Mouse (Mus musculus): ENCODE results near the gene Ehbp1l1. TPM values are rescaled to one million over a fixed set of nuclear protein-coding genes. Genes with fewer than 3 reads are reported as not detected.

Gene Ehbp1l1
- polyA plus RNA-seq, 1 experiment from 2014 or later = 6.1 TPM

DNA sequence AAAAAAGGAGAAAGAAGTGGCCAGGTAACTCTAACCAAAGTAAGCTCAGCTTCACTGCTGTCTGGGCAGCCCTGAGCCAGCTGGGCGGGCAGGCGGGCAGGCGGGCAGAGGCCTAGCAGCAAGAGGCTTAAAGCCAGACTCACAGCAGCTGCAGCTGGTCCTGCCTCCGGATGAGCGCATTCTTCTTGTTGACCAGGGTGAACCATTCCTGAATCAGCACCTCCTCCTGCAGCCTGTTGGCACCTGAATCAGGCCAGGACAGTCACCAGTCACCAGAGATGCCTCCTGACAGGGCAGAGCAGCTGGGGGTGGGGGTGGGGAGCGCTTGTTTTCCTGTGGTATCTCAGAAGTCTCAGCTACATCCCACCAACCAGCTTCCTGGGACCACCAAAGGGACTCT is 16.0 kb downstream of the Ehbp1l1 start:
- DNase-seq (ENCODE audit: low spot score) (no peak), ATAC-seq (ENCODE audit: insufficient number of reproducible peaks, low FRiP score, low TSS enrichment, low read depth) (no peak)
- no peak overlapping the region for H3K4me2 ChIP-seq (ENCODE audit: low read depth, severe bottlenecking)
- H3K4me1 ChIP-seq (ENCODE audit: control insufficient read depth, insufficient read depth, low read length) = peaks cover 9% of the 10 kb centered on the region; the same call in 1 of the 2 replicates
- H3K36me3 ChIP-seq (ENCODE audit: control insufficient read depth, insufficient read depth, low read length) = peaks cover 10% of the 10 kb centered on the region
- 97% methylated on average over 6 of the region's 6 CpGs for WGBS
- H3K9ac ChIP-seq (ENCODE audit: low read length) = no peak overlapping the region
- H3K4me3 ChIP-seq (ENCODE audit: low read depth, low read length) = no peak overlapping the region
- no peaks in the 10 kb centered on the region for H3K9me3 ChIP-seq (ENCODE audit: control insufficient read depth, low read length)
- H3K27ac ChIP-seq (replicated peaks; ENCODE audit: low read depth, low read length) = no peak overlapping the region
- H3K27me3 ChIP-seq (ENCODE audit: control insufficient read depth, insufficient read depth, low read length) = no peaks in the 10 kb centered on the region

DNA sequence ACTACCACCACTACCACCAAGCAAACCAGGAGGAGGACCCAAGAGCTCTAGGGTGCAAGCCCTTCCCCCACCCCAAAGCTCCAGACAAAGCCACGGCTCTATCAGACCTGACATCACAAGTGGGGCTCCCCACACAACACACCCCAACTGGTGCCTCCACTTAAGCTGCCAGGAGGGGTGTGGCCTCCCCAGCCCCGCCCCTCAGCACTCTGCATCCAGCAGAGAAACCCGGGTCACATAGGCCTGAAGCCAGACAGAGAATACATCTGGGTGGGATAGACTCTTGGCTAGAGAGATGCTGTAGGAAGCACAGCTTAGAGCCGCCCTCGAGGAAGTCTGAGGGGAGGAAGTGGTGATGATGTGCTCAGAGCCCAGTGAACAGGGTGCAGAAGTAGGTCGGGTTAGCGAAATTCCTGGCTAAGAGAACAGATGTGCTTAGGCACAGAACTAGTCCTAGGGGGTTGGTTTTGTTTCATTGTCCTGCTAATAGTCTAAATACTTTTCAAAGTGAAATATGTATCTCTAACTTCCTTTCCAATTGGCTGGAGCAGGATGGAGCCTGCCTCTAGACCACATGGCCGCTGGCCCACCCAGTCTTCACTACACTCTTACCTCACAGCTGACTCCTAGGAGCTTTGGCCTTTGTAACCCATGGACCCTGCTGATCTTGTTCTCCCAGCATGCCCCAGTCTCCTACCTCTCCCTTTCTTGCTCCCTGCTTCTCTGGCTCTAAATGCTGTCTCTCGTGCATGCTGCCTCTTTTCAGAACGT is 21.1 kb downstream of the Ehbp1l1 start:
- Histone ChIP-seq H3K9ac (ENCODE audit: low read length) (no peak overlapping the region), H3K27ac (replicated peaks; ENCODE audit: low read depth, low read length) (no peak overlapping the region), H3K4me3 (ENCODE audit: low read depth, low read length) (no peak overlapping the region), H3K4me1 (ENCODE audit: control insufficient read depth, insufficient read depth, low read length) (0 out of 2 replicates have a peak, but pooled peaks cover 2% of the 10 kb centered on the region), H3K27me3 (ENCODE audit: control insufficient read depth, insufficient read depth, low read length) (no peaks in the 10 kb centered on the region), H3K4me2 (ENCODE audit: low read depth, severe bottlenecking) (no peak overlapping the region), H3K9me3 (ENCODE audit: control insufficient read depth, low read length) (no peaks in the 10 kb centered on the region), H3K36me3 (ENCODE audit: control insufficient read depth, insufficient read depth, low read length) (peaks cover 24% of the 10 kb centered on the region)
- ATAC-seq (ENCODE audit: insufficient number of reproducible peaks, low FRiP score, low TSS enrichment, low read depth) (no peak), DNase-seq (ENCODE audit: low spot score) (no peak)
- 46% methylated on average over 10 of the region's 10 CpGs for WGBS

DNA sequence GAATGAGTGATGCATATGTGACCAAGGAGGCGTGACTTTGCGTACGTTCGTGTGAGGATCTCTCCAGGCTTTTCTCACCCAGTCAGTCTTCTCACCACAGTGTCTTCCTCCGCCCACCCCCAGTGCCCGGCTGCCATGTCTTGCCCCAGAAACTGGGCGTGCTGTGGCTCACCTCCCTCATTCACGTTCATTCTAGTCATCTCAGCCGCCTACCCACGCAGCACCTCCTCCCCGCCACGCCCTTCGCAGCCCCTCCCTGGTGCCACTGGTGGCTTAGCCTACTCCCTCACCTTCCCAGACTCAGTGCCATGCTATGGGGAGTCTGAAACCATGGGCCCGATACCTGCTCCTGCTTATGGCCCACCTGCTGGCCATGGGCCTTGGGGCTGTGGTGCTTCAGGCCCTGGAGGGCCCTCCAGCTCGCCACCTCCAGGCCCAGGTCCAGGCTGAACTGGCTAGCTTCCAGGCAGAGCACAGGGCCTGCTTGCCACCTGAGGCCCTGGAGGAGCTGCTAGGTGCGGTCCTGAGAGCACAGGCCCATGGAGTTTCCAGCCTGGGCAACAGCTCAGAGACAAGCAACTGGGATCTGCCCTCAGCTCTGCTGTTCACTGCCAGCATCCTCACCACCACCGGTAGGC is 21.8 kb downstream of the Ehbp1l1 start, which contains the start of gene Kcnk7:
TSS of gene Kcnk7 (plus strand) at position 205 of the 638 bp plus-strand sequence.
- H3K4me3 ChIP-seq (ENCODE audit: low read depth, low read length) = 0 out of 2 replicates have a peak within 1 kb of the TSS, but pooled peaks have one; percentile 6
- H3K4me2 ChIP-seq (ENCODE audit: low read depth, severe bottlenecking) = no peak within 1 kb of the TSS
- no peak within 1 kb of the TSS for H3K9ac ChIP-seq (ENCODE audit: low read length)
- H3K36me3 ChIP-seq (ENCODE audit: control insufficient read depth, insufficient read depth, low read length) = peaks cover 26% of the 10 kb centered on the region
- H3K27me3 ChIP-seq (ENCODE audit: control insufficient read depth, insufficient read depth, low read length) = no peaks in the 10 kb centered on the region
- 0 out of 2 replicates have a peak, but pooled peaks cover 2% of the 10 kb centered on the region for H3K4me1 ChIP-seq (ENCODE audit: control insufficient read depth, insufficient read depth, low read length)
- no peaks in the 10 kb centered on the region for H3K9me3 ChIP-seq (ENCODE audit: control insufficient read depth, low read length)
- DNase-seq (ENCODE audit: low spot score) = no peak
- no peak within 1 kb of the TSS for H3K27ac ChIP-seq (replicated peaks; ENCODE audit: low read depth, low read length)
- WGBS = 68% methylated on average over 17 of the region's 17 CpGs
- no peak for ATAC-seq (ENCODE audit: insufficient number of reproducible peaks, low FRiP score, low TSS enrichment, low read depth)

DNA sequence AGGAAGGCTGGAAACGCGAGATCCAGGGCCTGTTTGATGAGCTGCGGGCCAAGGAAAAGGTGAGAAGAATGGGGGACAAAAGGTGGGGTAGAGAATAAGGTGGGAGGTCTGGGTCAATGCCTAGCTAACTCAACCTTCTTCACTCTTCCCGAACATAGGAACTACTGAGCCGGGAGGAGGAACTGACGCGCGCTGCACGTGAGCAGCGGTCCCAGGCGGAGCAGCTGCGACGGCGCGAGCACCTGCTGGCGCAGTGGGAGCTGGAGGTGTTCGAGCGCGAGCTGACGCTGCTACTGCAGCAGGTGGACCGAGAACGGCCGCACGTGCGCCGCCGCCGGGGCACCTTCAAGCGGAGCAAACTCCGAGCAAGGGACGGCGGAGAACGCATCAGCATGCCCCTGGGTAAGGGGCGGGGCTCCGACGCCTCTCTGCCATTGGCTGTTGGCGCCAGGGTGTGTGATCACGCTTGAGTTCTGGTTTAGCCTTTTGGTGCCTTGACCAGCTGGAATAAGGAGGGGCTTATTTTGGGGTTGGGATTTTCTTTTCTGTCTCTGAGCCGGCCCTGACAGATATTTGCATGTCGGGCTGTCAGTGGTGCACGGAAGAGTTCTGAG is 30.2 kb downstream of the Ehbp1l1 start:
- 13% methylated on average over 41 of the region's 41 CpGs for whole genome bisulfite sequencing
- Histone ChIP-seq H3K4me3 (ENCODE audit: low read depth, low read length) (peak overlapping the region; percentile 16; the same call in 1 of the 2 replicates), H3K4me1 (ENCODE audit: control insufficient read depth, insufficient read depth, low read length) (peaks cover 27% of the 10 kb centered on the region), H3K9ac (ENCODE audit: low read length) (no peak overlapping the region), H3K36me3 (ENCODE audit: control insufficient read depth, insufficient read depth, low read length) (peaks cover 30% of the 10 kb centered on the region), H3K27ac (replicated peaks; ENCODE audit: low read depth, low read length) (no peak overlapping the region), H3K4me2 (ENCODE audit: low read depth, severe bottlenecking) (peak overlapping the region; percentile 44), H3K9me3 (ENCODE audit: control insufficient read depth, low read length) (no peaks in the 10 kb centered on the region), H3K27me3 (ENCODE audit: control insufficient read depth, insufficient read depth, low read length) (no peaks in the 10 kb centered on the region)
- peak; percentile 63 for DNase-seq (ENCODE audit: low spot score)
- ATAC-seq (ENCODE audit: insufficient number of reproducible peaks, low FRiP score, low TSS enrichment, low read depth) = no peak

DNA sequence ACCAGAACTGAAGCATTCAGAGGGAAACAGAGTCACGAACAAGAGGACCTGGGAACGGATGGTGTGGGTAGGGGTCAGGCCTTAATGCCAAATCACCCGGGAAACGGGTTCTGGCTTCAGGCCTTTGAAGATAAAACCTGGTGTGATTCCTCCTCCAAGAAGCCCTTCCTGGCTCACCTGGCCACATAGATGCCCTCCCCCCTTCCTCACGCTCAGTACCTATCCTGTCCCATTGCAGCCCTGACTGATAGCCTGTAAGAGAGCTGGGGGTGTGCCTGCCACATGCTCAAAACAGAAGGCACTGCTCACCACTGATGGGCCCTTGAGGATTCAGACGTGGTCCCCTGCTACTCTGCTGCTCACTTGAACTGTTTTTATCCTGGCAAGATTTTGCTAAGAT is 32.3 kb downstream of the Ehbp1l1 start:
- DNase-seq (ENCODE audit: low spot score) (no peak), ATAC-seq (ENCODE audit: insufficient number of reproducible peaks, low FRiP score, low TSS enrichment, low read depth) (no peak)
- Histone ChIP-seq H3K36me3 (ENCODE audit: control insufficient read depth, insufficient read depth, low read length) (peaks cover 21% of the 10 kb centered on the region), H3K9ac (ENCODE audit: low read length) (no peak overlapping the region), H3K4me1 (ENCODE audit: control insufficient read depth, insufficient read depth, low read length) (peaks cover 35% of the 10 kb centered on the region), H3K9me3 (ENCODE audit: control insufficient read depth, low read length) (no peaks in the 10 kb centered on the region), H3K4me2 (ENCODE audit: low read depth, severe bottlenecking) (no peak overlapping the region), H3K27me3 (ENCODE audit: control insufficient read depth, insufficient read depth, low read length) (no peaks in the 10 kb centered on the region), H3K4me3 (ENCODE audit: low read depth, low read length) (no peak overlapping the region), H3K27ac (replicated peaks; ENCODE audit: low read depth, low read length) (no peak overlapping the region)
- WGBS = 83% methylated on average over 6 of the region's 6 CpGs

DNA sequence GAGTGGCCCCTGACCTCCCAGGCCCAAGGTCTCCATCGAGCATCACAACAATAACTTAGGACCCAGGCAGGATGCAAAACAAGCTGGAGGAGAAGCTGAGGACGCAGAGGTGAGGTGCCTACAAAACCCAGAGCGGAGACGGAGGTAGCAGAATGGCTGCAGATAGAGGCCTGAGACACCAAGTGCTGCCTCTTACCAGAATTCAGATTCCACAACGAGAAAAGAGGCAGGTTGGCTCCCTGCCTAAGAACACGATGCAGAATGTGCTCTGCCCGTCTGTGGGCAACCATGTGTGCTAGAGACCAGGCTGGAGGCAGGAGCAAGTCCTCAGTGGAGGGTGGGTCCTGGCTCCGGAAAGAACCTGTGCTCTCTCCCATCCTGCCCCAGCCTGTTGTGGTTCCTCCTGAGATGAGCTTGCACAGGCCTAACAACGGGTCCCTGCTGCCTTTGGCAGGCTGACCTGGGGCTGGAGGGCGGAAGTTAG is 33.2 kb downstream of the Ehbp1l1 start:
- 0 out of 2 replicates have a peak overlapping the region, but pooled peaks have one; percentile 7 for H3K4me3 ChIP-seq (ENCODE audit: low read depth, low read length)
- peak overlapping the region; percentile 22; the same call in 1 of the 2 replicates for H3K27ac ChIP-seq (replicated peaks; ENCODE audit: low read depth, low read length)
- peaks cover 35% of the 10 kb centered on the region for H3K4me1 ChIP-seq (ENCODE audit: control insufficient read depth, insufficient read depth, low read length)
- 85% methylated on average over 10 of the region's 10 CpGs for WGBS
- H3K9me3 ChIP-seq (ENCODE audit: control insufficient read depth, low read length) = no peaks in the 10 kb centered on the region
- DNase-seq (ENCODE audit: low spot score) = no peak
- peaks cover 21% of the 10 kb centered on the region for H3K36me3 ChIP-seq (ENCODE audit: control insufficient read depth, insufficient read depth, low read length)
- no peaks in the 10 kb centered on the region for H3K27me3 ChIP-seq (ENCODE audit: control insufficient read depth, insufficient read depth, low read length)
- no peak for ATAC-seq (ENCODE audit: insufficient number of reproducible peaks, low FRiP score, low TSS enrichment, low read depth)
- peak overlapping the region; percentile 99; the same call in 1 of the 2 replicates for H3K4me2 ChIP-seq (ENCODE audit: low read depth, severe bottlenecking)
- no peak overlapping the region for H3K9ac ChIP-seq (ENCODE audit: low read length)

DNA sequence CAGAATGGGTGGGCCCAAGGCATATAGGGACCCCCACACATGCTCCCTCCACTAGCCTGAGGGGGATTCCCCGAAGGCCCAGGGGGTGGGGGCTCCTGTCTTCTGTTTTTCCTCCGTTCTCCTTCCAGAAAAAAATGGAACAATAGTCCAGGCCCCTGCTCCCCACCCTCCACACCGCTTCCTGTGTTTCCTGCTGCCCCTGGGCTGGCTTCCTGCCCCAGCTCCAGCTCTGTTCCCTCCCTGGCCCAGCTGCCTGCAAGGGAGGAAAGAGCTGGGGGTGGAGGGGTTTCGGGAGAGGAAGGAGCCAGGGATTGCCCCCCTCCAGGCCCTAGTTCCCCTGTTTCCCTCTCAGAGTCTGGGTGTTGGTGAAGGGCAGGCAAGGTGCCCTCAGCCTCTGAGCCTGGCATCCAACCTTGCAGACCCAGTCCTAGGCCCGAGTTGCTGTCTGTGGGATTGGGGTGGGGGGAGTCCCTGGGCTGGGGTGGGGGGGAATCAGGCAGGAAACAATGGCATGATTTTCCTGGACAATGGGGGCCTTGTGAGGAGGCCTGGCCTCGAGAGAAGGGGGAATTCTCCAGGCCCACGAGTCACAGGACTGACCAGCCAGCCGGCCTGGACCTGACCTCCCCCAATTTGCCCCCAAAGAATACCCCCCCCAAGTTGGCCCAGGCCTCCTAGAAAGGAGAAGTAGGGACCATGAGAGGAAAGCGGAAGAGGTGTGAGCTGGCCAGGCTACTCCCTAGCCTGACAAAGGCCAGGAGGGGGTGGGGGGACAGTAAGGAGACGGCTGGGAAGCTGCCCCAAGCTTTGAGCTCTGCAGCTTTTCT is 33.8 kb downstream of the Ehbp1l1 start:
- ATAC-seq (ENCODE audit: insufficient number of reproducible peaks, low FRiP score, low TSS enrichment, low read depth) = no peak
- peak overlapping the region; percentile 22 for H3K27ac ChIP-seq (replicated peaks; ENCODE audit: low read depth, low read length)
- peak overlapping the region; percentile 44 for H3K9ac ChIP-seq (ENCODE audit: low read length)
- no peaks in the 10 kb centered on the region for H3K27me3 ChIP-seq (ENCODE audit: control insufficient read depth, insufficient read depth, low read length)
- H3K36me3 ChIP-seq (ENCODE audit: control insufficient read depth, insufficient read depth, low read length) = peaks cover 18% of the 10 kb centered on the region
- no peaks in the 10 kb centered on the region for H3K9me3 ChIP-seq (ENCODE audit: control insufficient read depth, low read length)
- H3K4me2 ChIP-seq (ENCODE audit: low read depth, severe bottlenecking) = peak overlapping the region; percentile 99
- peak overlapping the region; percentile 96 for H3K4me3 ChIP-seq (ENCODE audit: low read depth, low read length)
- DNase-seq (ENCODE audit: low spot score) = no peak
- H3K4me1 ChIP-seq (ENCODE audit: control insufficient read depth, insufficient read depth, low read length) = peaks cover 41% of the 10 kb centered on the region
- WGBS = 78% methylated on average over 10 of the region's 10 CpGs

All from limb, embryonic 11.5 days (tissue).